Mouse (Mus musculus): ENCODE measurements at regions not wholly inside any gene's neighbourhood (a gene's known extent, or its start where the extent isn't known, plus 50 kb on each side); places are given as distances from the start of the nearest gene placed in this dataset.
A peak's percentile ranks its signal among the peaks of the same experiment; 100 is the strongest.

GRCm38 (mm10) chr8:117898015-117898414 is 96.3 kb upstream of the Mphosph6 start:
- DNase-seq (ENCODE audit: low spot score in 2 of 2) = peak in 1 of 2 experiments; percentile 9

GRCm38 (mm10) chr8:117894861-117895260 is 93.1 kb upstream of the Mphosph6 start:
- DNase-seq (ENCODE audit: low spot score in 2 of 2) = no peak

- no peak for DNase-seq (ENCODE audit: low spot score in 2 of 2)
Observed at GRCm38 (mm10) chr8:117890211-117890610, 88.5 kb upstream of the Mphosph6 start.

- DNase-seq (ENCODE audit: low spot score in 2 of 2) = peak in 1 of 2 experiments; percentile 3
Observed at GRCm38 (mm10) chr8:117881414-117881973, 79.8 kb upstream of the Mphosph6 start.

- DNase-seq (ENCODE audit: low spot score in 2 of 2) = no peak
Observed at GRCm38 (mm10) chr8:117880279-117880975, 78.7 kb upstream of the Mphosph6 start.

GRCm38 (mm10) chr8:117873611-117874010 is 71.9 kb upstream of the Mphosph6 start:
- DNase-seq (ENCODE audit: low spot score in 2 of 2) = no peak

GRCm38 (mm10) chr8:117867138-117867537 is 65.4 kb upstream of the Mphosph6 start:
- no peak for DNase-seq (ENCODE audit: low spot score in 2 of 2)

- DNase-seq (ENCODE audit: low spot score in 2 of 2) = no peak
Observed at GRCm38 (mm10) chr8:117865014-117865413, 63.3 kb upstream of the Mphosph6 start.

GRCm38 (mm10) chr8:117863837-117864236 is 62.1 kb upstream of the Mphosph6 start:
- DNase-seq (ENCODE audit: low spot score in 2 of 2) = peak in 1 of 2 experiments; percentile 26

- peak in 1 of 2 experiments; percentile 3 for DNase-seq (ENCODE audit: low spot score in 2 of 2)
Observed at GRCm38 (mm10) chr8:117862318-117862717, 60.6 kb upstream of the Mphosph6 start.

GRCm38 (mm10) chr8:117859734-117860133 is 58.0 kb upstream of the Mphosph6 start:
- no peak for DNase-seq (ENCODE audit: low spot score in 2 of 2)

- no peak for DNase-seq (ENCODE audit: low spot score in 2 of 2)
Observed at GRCm38 (mm10) chr8:117859095-117859494, 57.4 kb upstream of the Mphosph6 start.

GRCm38 (mm10) chr8:117856121-117856520 is 54.4 kb upstream of the Mphosph6 start:
- DNase-seq (ENCODE audit: low spot score in 2 of 2) = no peak

GRCm38 (mm10) chr8:117854942-117855491 is 53.3 kb upstream of the Mphosph6 start:
- DNase-seq (ENCODE audit: low spot score in 2 of 2) = no peak

- no peak for DNase-seq (ENCODE audit: low spot score in 2 of 2)
Observed at GRCm38 (mm10) chr8:117854301-117854700, 52.6 kb upstream of the Mphosph6 start.

- no peak for DNase-seq (ENCODE audit: low spot score in 2 of 2)
Observed at GRCm38 (mm10) chr8:117853408-117853807, 51.7 kb upstream of the Mphosph6 start.

GRCm38 (mm10) chr8:117852521-117852920 is 50.8 kb upstream of the Mphosph6 start:
- DNase-seq (ENCODE audit: low spot score in 2 of 2) = no peak

All from layer of hippocampus, adult 8-10 months (tissue).